Mouse (Mus musculus) layer of hippocampus, postnatal 25 days (tissue): ENCODE results near the gene Lcn2. TPM values are rescaled to one million over a fixed set of nuclear protein-coding genes. Genes with fewer than 3 reads are reported as not detected.
A peak's percentile ranks its signal among the peaks of the same experiment; 100 is the strongest.

ENCODE experiments used
- DNase-seq, 2 experiments: peaks; one replicate each; pipeline ENCODE4 v3.0.0; 2022; ENCODE audit warnings: mixed read lengths in 2 of 2, low spot score in 1 of 2; ENCODE audit errors: extremely low spot score in 1 of 2
- total RNA-seq, 2 experiments: library from RNA; stranded (reverse); gene quantifications; 2 replicates each; pipeline ENCODE4 v1.2.3; 2021

Lcn2 gene
- total RNA-seq, 2 experiments from 2014 or later: 0.56 to 0.81 TPM

- DNase-seq: no peak
Observed at GRCm38 (mm10) chr2:32348311-32348710, 39.7 kb downstream of the Lcn2 start.

GRCm38 (mm10) chr2:32347019-32347418, 41.0 kb downstream of the Lcn2 start:
- no peak for DNase-seq

GRCm38 (mm10) chr2:32344598-32345321, 43.3 kb downstream of the Lcn2 start:
- no peak for DNase-seq

- no peak for DNase-seq
Observed at GRCm38 (mm10) chr2:32344056-32344455, 44.0 kb downstream of the Lcn2 start.

DNA sequence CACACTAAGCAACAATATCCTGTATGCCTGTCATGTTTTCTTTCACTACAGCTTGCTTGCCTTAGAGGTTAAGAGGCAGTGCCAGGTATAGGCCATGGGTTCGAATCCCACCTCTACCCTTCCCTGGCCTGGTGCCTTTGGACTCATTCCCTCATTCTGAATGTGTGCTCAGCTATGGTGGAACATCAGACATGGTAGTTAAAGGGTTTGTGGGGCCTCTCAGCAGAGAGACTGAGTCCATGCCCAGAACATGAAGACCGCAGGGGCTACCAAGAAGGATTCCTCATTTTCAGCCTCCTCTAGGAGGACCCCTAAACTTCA, 44.7 kb downstream of the Lcn2 start:
- DNase-seq: no peak

GRCm38 (mm10) chr2:32342539-32343350, 45.3 kb downstream of the Lcn2 start:
- DNase-seq: peak in 1 of 2 experiments; percentile 55

GRCm38 (mm10) chr2:32342039-32342438, 46.0 kb downstream of the Lcn2 start:
- no peak for DNase-seq

- DNase-seq: no peak
Observed at GRCm38 (mm10) chr2:32341634-32341939, 46.5 kb downstream of the Lcn2 start.

- DNase-seq: no peak
Observed at GRCm38 (mm10) chr2:32340836-32341633, 47.0 kb downstream of the Lcn2 start.

GRCm38 (mm10) chr2:32339912-32340642, 48.0 kb downstream of the Lcn2 start:
- DNase-seq: no peak

DNA sequence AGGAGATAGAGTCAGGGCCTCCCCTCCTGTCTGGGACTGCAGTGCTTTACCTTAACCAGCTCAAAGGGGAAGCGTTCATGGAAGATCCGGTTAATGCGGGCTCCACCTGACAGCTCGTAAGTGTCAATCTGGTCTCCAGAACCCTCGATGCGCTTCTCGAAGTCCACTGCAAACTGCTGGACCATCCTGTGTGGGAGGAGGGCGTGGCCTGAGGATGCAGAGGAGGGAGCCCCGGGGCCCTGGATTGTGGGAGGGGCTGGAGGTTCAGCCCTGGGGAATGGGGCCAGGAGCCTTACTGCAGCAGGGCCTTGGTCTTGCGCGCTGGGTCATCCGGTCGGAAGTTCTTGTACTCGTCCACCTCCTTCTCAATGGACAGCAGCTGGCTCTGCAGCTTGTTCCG, 52.2 kb downstream of the Lcn2 start:
- DNase-seq: no peak

Other genes starting within 250 kb of the Lcn2 start
- gene Prrc2b, start 237.2 kb downstream of the Lcn2 start, total RNA-seq: 100 to 1,000 TPM; 248 to 275 TPM
- 10 to 100 TPM; 21.4 to 25.2 TPM for gene Pomt1, start 151.7 kb downstream of the Lcn2 start, total RNA-seq
- gene Uck1, start 128.1 kb downstream of the Lcn2 start, total RNA-seq: 10 to 100 TPM; 52.8 to 60.0 TPM
- 10 to 100 TPM; 81.4 to 89.9 TPM for gene Golga2, start 100.9 kb downstream of the Lcn2 start, total RNA-seq
- 100 to 1,000 TPM; 206 to 208 TPM for gene Swi5, start 100.2 kb downstream of the Lcn2 start, total RNA-seq
- 10 to 100 TPM; 56.1 to 85.3 TPM for gene Ciz1, start 35.9 kb downstream of the Lcn2 start, total RNA-seq
- gene Dnm1, start 34.9 kb downstream of the Lcn2 start, total RNA-seq: 1,000 to 10,000 TPM; 1,309 to 1,323 TPM
- 100 to 1,000 TPM; 194 to 197 TPM for gene 1110008P14Rik, start 6.3 kb downstream of the Lcn2 start, total RNA-seq
- gene Ptges2, start 7.6 kb upstream of the Lcn2 start, total RNA-seq: 10 to 100 TPM; 40.1 to 41.9 TPM
- 1 to 10 TPM; 4.1 to 4.2 TPM for gene Naif1, start 62.2 kb upstream of the Lcn2 start, total RNA-seq
- gene Slc25a25, start 63.2 kb upstream of the Lcn2 start, total RNA-seq: 10 to 100 TPM; 53.5 to 55.2 TPM
- gene Fam102a, start 147.1 kb upstream of the Lcn2 start, total RNA-seq: 10 to 100 TPM; 70.2 to 75.2 TPM
- 10 to 100 TPM; 74.0 to 80.4 TPM for gene Dpm2, start 182.6 kb upstream of the Lcn2 start, total RNA-seq
- 1 to 10 TPM; 4.0 to 4.1 TPM for gene Pip5kl1, start 186.5 kb upstream of the Lcn2 start, total RNA-seq
- gene 9430097D07Rik, start 187.4 kb upstream of the Lcn2 start, total RNA-seq: under 1 TPM in 1 of 2 experiments, not detected in 1; 0.33 TPM
- 10 to 100 TPM; 41.4 to 48.8 TPM for gene St6galnac4, start 198.8 kb upstream of the Lcn2 start, total RNA-seq
- 100 to 1,000 TPM; 105 to 124 TPM for gene St6galnac6, start 211.5 kb upstream of the Lcn2 start, total RNA-seq
- gene Ak1, start 233.5 kb upstream of the Lcn2 start, total RNA-seq: 100 to 1,000 TPM; 127 to 140 TPM